Mouse (Mus musculus) midbrain, embryonic 11.5 days (tissue): ENCODE measurements around the gene Uts2b. TPM values are rescaled to one million over a fixed set of nuclear protein-coding genes. Genes with fewer than 3 reads are reported as not detected.

ENCODE experiments used
- ATAC-seq: fragments of 200-750 bp; cut with Nextera tagmentation; 2 replicates; pipeline ENCODE4 v1.8.0; 2017; ENCODE audit warnings: moderate TSS enrichment, moderate library complexity; ENCODE audit not compliant: low FRiP score
- DNase-seq: peaks from one replicate; pipeline ENCODE4 v3.0.0; 2015; ENCODE audit warnings: low spot score; ENCODE audit errors: missing footprints
- H3K27ac ChIP-seq: fragments of 300-500 bp; sonication (generic); 2 replicates; pipeline ENCODE4 v1.5.1; 2014; ENCODE audit warnings: low read depth, low read length
- H3K27me3 ChIP-seq: fragments of 300-500 bp; sonication (generic); 2 replicates; pipeline ENCODE4 v1.6.1; 2014; ENCODE audit warnings: mild to moderate bottlenecking, low read length, moderate library complexity, mixed read lengths; ENCODE audit not compliant: control insufficient read depth, insufficient read depth
- H3K36me3 ChIP-seq: fragments of 300-500 bp; sonication (generic); 2 replicates; pipeline ENCODE4 v1.6.1; 2014; ENCODE audit warnings: mild to moderate bottlenecking, low read length, moderate library complexity, mixed read lengths; ENCODE audit not compliant: control insufficient read depth, insufficient read depth
- H3K4me1 ChIP-seq: fragments of 300-500 bp; sonication (generic); 2 replicates; pipeline ENCODE4 v1.6.1; 2014; ENCODE audit warnings: low read length; ENCODE audit not compliant: control insufficient read depth, insufficient read depth
- H3K4me2 ChIP-seq: fragments of 300-500 bp; sonication (generic); 2 replicates; pipeline ENCODE4 v1.6.1; 2014; ENCODE audit warnings: mild to moderate bottlenecking, moderate library complexity
- H3K4me3 ChIP-seq: fragments of 300-500 bp; sonication (generic); 2 replicates; pipeline ENCODE4 v1.5.1; 2014; ENCODE audit warnings: low read depth, low read length
- H3K9ac ChIP-seq: fragments of 300-500 bp; sonication (generic); 2 replicates; pipeline ENCODE4 v1.6.1; 2014; ENCODE audit warnings: low read length
- H3K9me3 ChIP-seq: fragments of 300-500 bp; sonication (generic); 2 replicates; pipeline ENCODE4 v1.6.1; 2016; ENCODE audit warnings: low read length; ENCODE audit not compliant: control insufficient read depth
- WGBS: fragments of 180-500 bp; shearing (Covaris S2); extraction: QIAGEN DNeasy Blood & Tissue Kit; methylation state at CpG from one replicate; pipeline ENCODE4 v1.1.7; 2014; 5-methylcytosine and 5-hydroxymethylcytosine counted together
- polyA plus RNA-seq: library from polyadenylated mRNA; unstranded; fragments of >200 nt; fragmentation: Nextera tagmentation; extraction: Ambion mirVana; gene quantifications from 2 replicates; pipeline ENCODE4 v1.2.1, GENCODE M21; 2014

Gene Uts2b
- polyA plus RNA-seq, 1 experiment from 2014 or later: not detected

DNA sequence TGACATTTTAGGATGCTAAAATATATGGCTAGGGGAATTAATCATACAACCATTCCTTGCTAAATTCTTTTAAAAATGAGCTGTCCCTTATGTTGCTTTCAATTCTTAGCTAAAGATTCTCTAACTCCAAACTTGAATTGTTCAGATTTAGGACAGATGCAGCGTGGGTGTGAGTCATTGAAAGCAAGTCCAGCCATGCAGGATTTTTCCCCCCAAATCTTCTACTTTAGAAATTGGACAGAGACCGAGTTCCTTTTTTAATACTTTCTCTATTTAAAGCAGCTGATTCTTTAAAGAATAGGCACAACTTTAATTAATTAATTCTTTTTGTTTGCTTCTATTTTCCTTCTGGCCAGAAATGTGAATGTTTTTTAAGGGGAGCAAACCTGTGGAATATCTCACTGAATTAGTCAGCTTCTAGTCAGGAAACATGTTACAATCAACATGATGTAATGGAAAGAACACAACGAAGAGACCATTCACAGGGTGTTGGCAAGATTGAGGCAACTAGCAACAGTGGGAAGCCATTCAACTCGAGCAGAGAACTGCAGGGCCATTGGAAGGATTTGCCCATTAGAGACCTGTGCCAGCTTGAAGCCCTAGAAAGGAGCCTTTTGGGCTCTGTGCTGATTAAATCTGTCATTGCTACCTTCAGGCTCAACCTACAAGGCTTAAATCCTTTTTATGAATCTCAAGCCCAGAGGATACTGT, 15.0 kb upstream of the Uts2b start:
- H3K4me2 ChIP-seq: no peak overlapping the region
- H3K9ac ChIP-seq: no peak overlapping the region
- H3K27me3 ChIP-seq: no peaks in the 10 kb centered on the region
- H3K36me3 ChIP-seq: no peaks in the 10 kb centered on the region
- no peak overlapping the region for H3K27ac ChIP-seq
- H3K4me3 ChIP-seq: no peak overlapping the region
- no peaks in the 10 kb centered on the region for H3K9me3 ChIP-seq
- WGBS: 78% methylated on average over 4 of the region's 4 CpGs
- DNase-seq (no peak), ATAC-seq (no peak)
- peaks cover 8% of the 10 kb centered on the region for H3K4me1 ChIP-seq

DNA sequence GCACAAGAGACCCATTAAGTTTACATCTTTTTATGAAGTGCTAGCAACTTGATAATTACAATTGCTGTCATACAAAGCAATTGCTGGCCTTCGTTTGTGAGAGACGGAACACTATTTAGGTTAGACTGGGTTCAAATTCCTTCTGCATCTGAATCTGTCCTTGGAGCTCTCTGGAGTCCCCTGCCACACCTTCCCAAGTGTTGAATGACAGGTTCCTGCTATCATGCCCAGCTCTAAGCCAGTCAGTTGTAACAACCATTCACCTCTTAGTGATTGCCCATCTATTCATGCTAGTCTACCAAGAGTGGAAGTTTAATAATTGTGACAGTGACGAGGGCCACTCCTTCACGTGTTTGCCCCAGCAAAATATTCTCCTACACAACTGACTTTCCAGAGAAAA, 12.2 kb upstream of the Uts2b start:
- Histone ChIP-seq H3K4me2 (no peak overlapping the region), H3K27me3 (no peaks in the 10 kb centered on the region), H3K27ac (no peak overlapping the region), H3K4me3 (no peak overlapping the region), H3K9ac (no peak overlapping the region), H3K9me3 (no peaks in the 10 kb centered on the region), H3K4me1 (no peaks in the 10 kb centered on the region), H3K36me3 (no peaks in the 10 kb centered on the region)
- ATAC-seq (no peak), DNase-seq (no peak)
- WGBS: 87% methylated on average over 4 of the region's 4 CpGs

DNA sequence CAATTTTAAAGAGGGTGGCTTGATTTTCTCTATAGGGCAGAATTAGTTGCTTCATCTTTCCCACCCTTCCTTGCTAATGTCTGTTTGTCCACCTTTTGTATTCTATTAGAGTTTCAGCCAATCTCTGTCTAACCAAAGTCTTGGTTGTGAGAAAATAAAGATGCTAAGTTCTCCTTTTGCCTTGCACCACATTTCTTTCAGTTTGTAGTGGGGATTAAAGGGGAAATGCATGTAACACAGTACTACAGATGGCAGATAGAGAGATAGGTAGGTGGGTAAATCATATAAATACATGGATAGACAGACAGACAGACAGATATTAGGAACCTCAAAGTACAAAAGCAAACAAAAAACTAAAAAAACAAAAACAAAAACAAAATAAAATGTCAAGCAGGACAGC, 6.5 kb upstream of the Uts2b start:
- Histone ChIP-seq H3K9ac (no peak overlapping the region), H3K4me1 (no peaks in the 10 kb centered on the region), H3K36me3 (no peaks in the 10 kb centered on the region), H3K27ac (no peak overlapping the region), H3K9me3 (no peaks in the 10 kb centered on the region), H3K4me2 (no peak overlapping the region), H3K4me3 (no peak overlapping the region), H3K27me3 (no peaks in the 10 kb centered on the region)
- ATAC-seq (no peak), DNase-seq (no peak)

DNA sequence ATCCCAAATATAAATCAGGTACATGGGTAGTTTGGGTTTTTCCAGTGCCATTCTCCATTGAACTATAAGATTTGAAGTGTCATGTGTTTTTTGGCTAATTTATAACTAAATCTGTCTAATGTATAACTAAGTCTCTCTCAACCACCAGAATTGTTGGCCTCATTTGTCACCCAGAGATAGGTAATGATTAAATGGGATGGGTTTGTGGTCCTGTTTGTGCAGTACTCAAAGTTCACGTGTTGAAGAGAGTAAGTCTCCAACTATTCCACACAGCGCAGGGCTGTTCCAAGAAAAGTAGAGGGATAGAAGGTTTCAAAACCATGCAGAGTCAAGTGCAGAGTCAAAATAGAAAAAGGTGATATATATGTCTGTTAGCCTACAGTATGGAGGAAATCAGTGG, 5.3 kb upstream of the Uts2b start:
- WGBS: 93% methylated on average over 2 of the region's 2 CpGs
- Histone ChIP-seq H3K27me3 (no peaks in the 10 kb centered on the region), H3K4me1 (no peaks in the 10 kb centered on the region), H3K4me3 (no peak overlapping the region), H3K36me3 (no peaks in the 10 kb centered on the region), H3K9me3 (no peaks in the 10 kb centered on the region), H3K9ac (no peak overlapping the region), H3K27ac (no peak overlapping the region), H3K4me2 (no peak overlapping the region)
- ATAC-seq (no peak), DNase-seq (no peak)

DNA sequence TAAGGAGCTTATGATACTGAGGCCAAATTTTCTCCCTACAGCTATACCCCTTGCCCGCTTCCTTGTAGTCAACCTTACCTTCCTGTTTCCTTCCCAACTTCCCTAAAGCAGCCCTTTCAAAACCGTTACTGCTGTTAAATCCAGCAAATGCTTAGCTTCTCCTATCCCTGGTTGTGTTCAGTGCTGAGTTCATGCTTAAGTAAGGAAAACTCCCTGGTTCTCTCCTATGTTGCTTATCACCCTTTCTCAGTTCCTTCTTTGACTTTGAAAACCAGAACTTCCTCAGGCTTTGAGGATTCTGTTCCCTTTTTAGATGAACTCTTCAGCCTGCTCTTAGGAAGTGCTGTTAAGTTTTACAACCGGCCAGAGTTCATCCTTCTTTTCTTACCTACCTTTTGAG, 4.1 kb upstream of the Uts2b start:
- no peaks in the 10 kb centered on the region for H3K9me3 ChIP-seq
- H3K27ac ChIP-seq: no peak overlapping the region
- H3K4me1 ChIP-seq: no peaks in the 10 kb centered on the region
- no peaks in the 10 kb centered on the region for H3K36me3 ChIP-seq
- no peak overlapping the region for H3K9ac ChIP-seq
- no peak overlapping the region for H3K4me3 ChIP-seq
- ATAC-seq (no peak), DNase-seq (no peak)
- H3K27me3 ChIP-seq: no peaks in the 10 kb centered on the region
- no peak overlapping the region for H3K4me2 ChIP-seq
- 81% methylated on average over 3 of the region's 3 CpGs for WGBS

DNA sequence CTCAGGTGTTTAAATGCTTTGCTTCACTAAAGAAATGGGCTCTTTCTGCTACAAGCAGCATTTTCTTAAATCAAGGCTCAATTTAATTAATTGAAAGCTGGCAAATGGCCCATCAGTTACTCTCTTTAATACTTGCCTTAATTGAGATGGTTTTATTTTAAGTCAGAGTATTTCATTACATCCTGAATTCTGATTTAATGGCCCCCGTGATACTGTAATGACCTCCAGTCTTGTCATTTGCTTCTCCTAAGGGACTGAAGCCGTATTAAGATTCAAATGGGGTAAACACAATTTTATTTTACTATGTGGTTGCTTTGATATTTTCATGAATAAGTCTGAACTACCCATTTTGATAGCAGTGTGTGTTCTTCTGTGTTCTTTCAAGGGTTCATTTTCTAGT, 661 bp upstream of the Uts2b start:
- no peaks in the 10 kb centered on the region for H3K4me1 ChIP-seq
- H3K4me3 ChIP-seq: no peak overlapping the region
- no peaks in the 10 kb centered on the region for H3K36me3 ChIP-seq
- no peak overlapping the region for H3K4me2 ChIP-seq
- no peak for DNase-seq
- H3K9ac ChIP-seq: no peak overlapping the region
- H3K27ac ChIP-seq: no peak overlapping the region
- ATAC-seq: no peak
- WGBS: 89% methylated on average over 2 of the region's 2 CpGs
- H3K9me3 ChIP-seq: no peaks in the 10 kb centered on the region
- no peaks in the 10 kb centered on the region for H3K27me3 ChIP-seq

DNA sequence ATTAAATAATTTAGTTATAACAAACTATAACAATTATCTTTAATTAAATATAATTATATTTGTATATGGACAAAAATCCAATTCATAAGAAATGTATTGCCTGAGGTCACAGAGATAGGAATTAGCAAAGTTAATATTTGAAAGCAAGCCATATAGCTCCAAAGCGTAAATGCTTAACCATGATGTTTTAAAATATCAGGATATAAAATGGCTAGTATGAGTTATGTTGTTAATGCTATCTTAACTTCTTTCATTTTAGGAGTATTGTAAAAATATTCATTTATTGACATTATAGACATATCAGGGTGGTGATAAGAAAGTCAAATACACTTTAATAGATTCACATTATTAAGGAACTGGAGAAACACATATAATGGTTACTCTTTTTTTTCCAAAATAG, 10.0 kb downstream of the Uts2b start:
- Histone ChIP-seq H3K4me1 (no peaks in the 10 kb centered on the region), H3K27me3 (no peaks in the 10 kb centered on the region), H3K27ac (no peak overlapping the region), H3K4me3 (no peak overlapping the region), H3K9ac (no peak overlapping the region), H3K36me3 (no peaks in the 10 kb centered on the region), H3K4me2 (no peak overlapping the region), H3K9me3 (no peaks in the 10 kb centered on the region)
- WGBS: 93% methylated on average over 1 of the region's 1 CpGs
- DNase-seq (no peak), ATAC-seq (no peak)

DNA sequence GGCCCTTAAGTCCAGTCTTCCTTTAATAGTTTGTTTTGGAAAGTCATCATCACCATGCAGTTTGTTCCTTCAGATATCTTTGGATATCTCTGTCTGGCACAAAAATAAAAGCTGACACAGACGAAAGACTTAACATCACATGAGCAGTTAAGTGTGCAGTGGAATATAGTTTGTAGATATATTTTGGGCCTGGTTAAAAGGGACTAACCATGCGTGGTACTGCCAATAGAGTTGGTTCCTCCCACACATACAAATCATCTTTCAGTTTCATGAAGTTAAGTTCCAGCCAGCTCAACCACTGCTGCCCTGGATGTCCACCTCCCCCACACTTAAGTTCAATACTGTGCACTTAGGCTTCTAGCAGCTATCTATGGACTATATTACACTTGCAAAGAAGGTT, 15.6 kb downstream of the Uts2b start:
- ATAC-seq (no peak), DNase-seq (no peak)
- H3K27me3 ChIP-seq: no peaks in the 10 kb centered on the region
- no peak overlapping the region for H3K4me3 ChIP-seq
- H3K9ac ChIP-seq: no peak overlapping the region
- WGBS: 91% methylated on average over 2 of the region's 2 CpGs
- no peaks in the 10 kb centered on the region for H3K4me1 ChIP-seq
- H3K9me3 ChIP-seq: no peaks in the 10 kb centered on the region
- H3K4me2 ChIP-seq: no peak overlapping the region
- no peak overlapping the region for H3K27ac ChIP-seq
- no peaks in the 10 kb centered on the region for H3K36me3 ChIP-seq

DNA sequence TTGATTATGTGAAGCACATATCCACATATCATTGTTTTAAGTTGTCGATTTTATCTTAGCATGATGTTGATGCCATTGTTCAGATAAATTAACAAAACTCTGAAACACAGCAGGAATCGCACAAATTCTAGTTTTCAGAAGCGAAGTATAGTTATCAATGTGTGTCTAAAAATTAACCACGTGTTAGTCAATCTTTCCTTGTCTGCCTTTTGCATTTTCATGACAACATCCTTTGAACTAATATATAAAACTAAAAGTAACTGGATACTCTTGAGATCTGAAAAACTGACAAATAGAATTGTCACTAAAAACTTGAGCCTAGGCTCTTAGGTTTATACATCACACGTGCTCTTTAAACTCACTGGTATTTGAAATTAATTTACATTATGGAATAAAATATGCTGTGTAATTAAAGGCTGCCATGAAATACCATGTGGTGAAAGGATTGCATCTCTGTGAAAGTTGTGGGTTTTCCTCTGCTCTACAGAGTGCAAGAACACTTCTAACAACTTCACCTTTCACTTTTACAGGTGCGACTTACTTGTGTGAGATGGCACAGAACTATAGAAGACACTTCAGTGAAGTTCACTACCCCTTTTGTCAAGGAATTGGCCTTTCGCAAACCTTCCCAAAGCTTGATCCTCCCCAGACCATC, 20.0 kb downstream of the Uts2b start:
- Histone ChIP-seq H3K4me3 (no peak overlapping the region), H3K36me3 (no peaks in the 10 kb centered on the region), H3K27ac (no peak overlapping the region), H3K9me3 (no peaks in the 10 kb centered on the region), H3K4me1 (no peaks in the 10 kb centered on the region), H3K4me2 (no peak overlapping the region), H3K27me3 (no peaks in the 10 kb centered on the region), H3K9ac (no peak overlapping the region)
- DNase-seq (no peak), ATAC-seq (no peak)
- 87% methylated on average over 7 of the region's 7 CpGs for WGBS
